Mouse (Mus musculus): ENCODE measurements at regions not wholly inside any gene's neighbourhood (a gene's known extent, or its start where the extent isn't known, plus 50 kb on each side); places are given as distances from the start of the nearest gene placed in this dataset.

GRCm38 (mm10) chr10:108051637-108052036 lies 110.4 kb upstream of the Ppp1r12a start:
- ATAC-seq (ENCODE audit: insufficient read depth, low FRiP score, low TSS enrichment) (no peak), DNase-seq (ENCODE audit: low spot score) (no peak)
- no peaks in the 10 kb centered on the region for H3K36me3 ChIP-seq (ENCODE audit: control insufficient read depth, insufficient read depth, low read length)
- H3K9me3 ChIP-seq (ENCODE audit: control insufficient read depth, low read length) = no peaks in the 10 kb centered on the region
- no peak overlapping the region for H3K27ac ChIP-seq (ENCODE audit: low read depth, low read length)
- H3K4me3 ChIP-seq (ENCODE audit: low read depth, low read length) = no peak overlapping the region
- H3K27me3 ChIP-seq (ENCODE audit: control insufficient read depth, insufficient read depth, low read length) = no peaks in the 10 kb centered on the region
- no peak overlapping the region for H3K4me2 ChIP-seq (ENCODE audit: low read depth)
- no peak overlapping the region for H3K9ac ChIP-seq (ENCODE audit: low read length)
- 95% methylated on average over 1 of the region's 1 CpGs for WGBS
- H3K4me1 ChIP-seq (ENCODE audit: control insufficient read depth, insufficient read depth, low read length) = no peaks in the 10 kb centered on the region

- Histone ChIP-seq H3K36me3 (ENCODE audit: control insufficient read depth, insufficient read depth, low read length) (no peaks in the 10 kb centered on the region), H3K4me3 (ENCODE audit: low read depth, low read length) (no peak overlapping the region), H3K9ac (ENCODE audit: low read length) (no peak overlapping the region), H3K27me3 (ENCODE audit: control insufficient read depth, insufficient read depth, low read length) (no peaks in the 10 kb centered on the region), H3K9me3 (ENCODE audit: control insufficient read depth, low read length) (no peaks in the 10 kb centered on the region), H3K4me2 (ENCODE audit: low read depth) (no peak overlapping the region), H3K4me1 (ENCODE audit: control insufficient read depth, insufficient read depth, low read length) (no peaks in the 10 kb centered on the region), H3K27ac (ENCODE audit: low read depth, low read length) (no peak overlapping the region)
- DNase-seq (ENCODE audit: low spot score) = no peak
- WGBS = 91% methylated on average over 2 of the region's 2 CpGs
- ATAC-seq (ENCODE audit: insufficient read depth, low FRiP score, low TSS enrichment) = no peak
Observed at GRCm38 (mm10) chr10:108048426-108048825, 113.6 kb upstream of the Ppp1r12a start.

- no peak overlapping the region for H3K9ac ChIP-seq (ENCODE audit: low read length)
- no peaks in the 10 kb centered on the region for H3K36me3 ChIP-seq (ENCODE audit: control insufficient read depth, insufficient read depth, low read length)
- no peaks in the 10 kb centered on the region for H3K27me3 ChIP-seq (ENCODE audit: control insufficient read depth, insufficient read depth, low read length)
- no peaks in the 10 kb centered on the region for H3K9me3 ChIP-seq (ENCODE audit: control insufficient read depth, low read length)
- H3K4me1 ChIP-seq (ENCODE audit: control insufficient read depth, insufficient read depth, low read length) = no peaks in the 10 kb centered on the region
- no peak for ATAC-seq (ENCODE audit: insufficient read depth, low FRiP score, low TSS enrichment)
- WGBS = 74% methylated on average over 2 of the region's 2 CpGs
- H3K4me3 ChIP-seq (ENCODE audit: low read depth, low read length) = no peak overlapping the region
- no peak overlapping the region for H3K27ac ChIP-seq (ENCODE audit: low read depth, low read length)
- DNase-seq (ENCODE audit: low spot score) = no peak
- no peak overlapping the region for H3K4me2 ChIP-seq (ENCODE audit: low read depth)
Observed at GRCm38 (mm10) chr10:108043519-108043918, 118.5 kb upstream of the Ppp1r12a start.

- no peaks in the 10 kb centered on the region for H3K4me1 ChIP-seq (ENCODE audit: control insufficient read depth, insufficient read depth, low read length)
- H3K4me3 ChIP-seq (ENCODE audit: low read depth, low read length) = no peak overlapping the region
- no peak for DNase-seq (ENCODE audit: low spot score)
- H3K9ac ChIP-seq (ENCODE audit: low read length) = no peak overlapping the region
- no peak overlapping the region for H3K27ac ChIP-seq (ENCODE audit: low read depth, low read length)
- H3K9me3 ChIP-seq (ENCODE audit: control insufficient read depth, low read length) = no peaks in the 10 kb centered on the region
- no peak for ATAC-seq (ENCODE audit: insufficient read depth, low FRiP score, low TSS enrichment)
- H3K36me3 ChIP-seq (ENCODE audit: control insufficient read depth, insufficient read depth, low read length) = no peaks in the 10 kb centered on the region
- no peak overlapping the region for H3K4me2 ChIP-seq (ENCODE audit: low read depth)
- no peaks in the 10 kb centered on the region for H3K27me3 ChIP-seq (ENCODE audit: control insufficient read depth, insufficient read depth, low read length)
Observed at GRCm38 (mm10) chr10:108040027-108040426, 122.0 kb upstream of the Ppp1r12a start.

GRCm38 (mm10) chr10:108036486-108037109 lies 124.7 kb upstream of the Otogl start:
- DNase-seq (ENCODE audit: low spot score) = no peak
- H3K4me2 ChIP-seq (ENCODE audit: low read depth) = no peak overlapping the region
- WGBS = 59% methylated on average over 3 of the region's 3 CpGs

GRCm38 (mm10) chr10:108034068-108034467 lies 122.1 kb upstream of the Otogl start:
- no peaks in the 10 kb centered on the region for H3K4me1 ChIP-seq (ENCODE audit: control insufficient read depth, insufficient read depth, low read length)
- H3K9me3 ChIP-seq (ENCODE audit: control insufficient read depth, low read length) = no peaks in the 10 kb centered on the region
- 89% methylated on average over 3 of the region's 3 CpGs for WGBS
- no peaks in the 10 kb centered on the region for H3K36me3 ChIP-seq (ENCODE audit: control insufficient read depth, insufficient read depth, low read length)
- H3K4me3 ChIP-seq (ENCODE audit: low read depth, low read length) = no peak overlapping the region
- no peak overlapping the region for H3K27ac ChIP-seq (ENCODE audit: low read depth, low read length)
- H3K4me2 ChIP-seq (ENCODE audit: low read depth) = no peak overlapping the region
- H3K27me3 ChIP-seq (ENCODE audit: control insufficient read depth, insufficient read depth, low read length) = no peaks in the 10 kb centered on the region
- no peak for DNase-seq (ENCODE audit: low spot score)
- no peak for ATAC-seq (ENCODE audit: insufficient read depth, low FRiP score, low TSS enrichment)
- no peak overlapping the region for H3K9ac ChIP-seq (ENCODE audit: low read length)

More at GRCm38 (mm10) chr10:108036486-108037109, 124.7 kb upstream of the Otogl start:
- Histone ChIP-seq H3K9me3 (ENCODE audit: control insufficient read depth, low read length) (no peaks in the 10 kb centered on the region), H3K27ac (ENCODE audit: low read depth, low read length) (0 out of 2 replicates have a peak overlapping the region, but pooled peaks have one; percentile 27), H3K36me3 (ENCODE audit: control insufficient read depth, insufficient read depth, low read length) (no peaks in the 10 kb centered on the region), H3K4me1 (ENCODE audit: control insufficient read depth, insufficient read depth, low read length) (no peaks in the 10 kb centered on the region), H3K27me3 (ENCODE audit: control insufficient read depth, insufficient read depth, low read length) (no peaks in the 10 kb centered on the region), H3K9ac (ENCODE audit: low read length) (no peak overlapping the region), H3K4me3 (ENCODE audit: low read depth, low read length) (no peak overlapping the region)
- no peak for ATAC-seq (ENCODE audit: insufficient read depth, low FRiP score, low TSS enrichment)

- Histone ChIP-seq H3K4me3 (ENCODE audit: low read depth, low read length) (no peak overlapping the region), H3K36me3 (ENCODE audit: control insufficient read depth, insufficient read depth, low read length) (no peaks in the 10 kb centered on the region), H3K4me1 (ENCODE audit: control insufficient read depth, insufficient read depth, low read length) (no peaks in the 10 kb centered on the region), H3K27me3 (ENCODE audit: control insufficient read depth, insufficient read depth, low read length) (no peaks in the 10 kb centered on the region), H3K4me2 (ENCODE audit: low read depth) (no peak overlapping the region), H3K9ac (ENCODE audit: low read length) (no peak overlapping the region), H3K9me3 (ENCODE audit: control insufficient read depth, low read length) (no peaks in the 10 kb centered on the region), H3K27ac (ENCODE audit: low read depth, low read length) (no peak overlapping the region)
- 85% methylated on average over 1 of the region's 1 CpGs for WGBS
- ATAC-seq (ENCODE audit: insufficient read depth, low FRiP score, low TSS enrichment) = no peak
- no peak for DNase-seq (ENCODE audit: low spot score)
Observed at GRCm38 (mm10) chr10:108033317-108033795, 121.4 kb upstream of the Otogl start.

- Histone ChIP-seq H3K9me3 (ENCODE audit: control insufficient read depth, low read length) (no peaks in the 10 kb centered on the region), H3K4me1 (ENCODE audit: control insufficient read depth, insufficient read depth, low read length) (no peaks in the 10 kb centered on the region), H3K36me3 (ENCODE audit: control insufficient read depth, insufficient read depth, low read length) (no peaks in the 10 kb centered on the region), H3K27ac (ENCODE audit: low read depth, low read length) (no peak overlapping the region), H3K4me3 (ENCODE audit: low read depth, low read length) (no peak overlapping the region), H3K27me3 (ENCODE audit: control insufficient read depth, insufficient read depth, low read length) (no peaks in the 10 kb centered on the region), H3K9ac (ENCODE audit: low read length) (no peak overlapping the region), H3K4me2 (ENCODE audit: low read depth) (no peak overlapping the region)
- 79% methylated on average over 2 of the region's 2 CpGs for WGBS
- DNase-seq (ENCODE audit: low spot score) (no peak), ATAC-seq (ENCODE audit: insufficient read depth, low FRiP score, low TSS enrichment) (no peak)
Observed at GRCm38 (mm10) chr10:108027506-108027905, 115.6 kb upstream of the Otogl start.

GRCm38 (mm10) chr10:108024227-108024626 lies 112.3 kb upstream of the Otogl start:
- no peaks in the 10 kb centered on the region for H3K36me3 ChIP-seq (ENCODE audit: control insufficient read depth, insufficient read depth, low read length)
- 94% methylated on average over 6 of the region's 6 CpGs for WGBS
- no peak overlapping the region for H3K4me2 ChIP-seq (ENCODE audit: low read depth)
- no peak overlapping the region for H3K9ac ChIP-seq (ENCODE audit: low read length)
- H3K4me1 ChIP-seq (ENCODE audit: control insufficient read depth, insufficient read depth, low read length) = no peaks in the 10 kb centered on the region
- H3K27me3 ChIP-seq (ENCODE audit: control insufficient read depth, insufficient read depth, low read length) = no peaks in the 10 kb centered on the region
- ATAC-seq (ENCODE audit: insufficient read depth, low FRiP score, low TSS enrichment) (no peak), DNase-seq (ENCODE audit: low spot score) (no peak)
- H3K4me3 ChIP-seq (ENCODE audit: low read depth, low read length) = no peak overlapping the region
- no peak overlapping the region for H3K27ac ChIP-seq (ENCODE audit: low read depth, low read length)
- no peaks in the 10 kb centered on the region for H3K9me3 ChIP-seq (ENCODE audit: control insufficient read depth, low read length)
